Comparison of ENCODE assay signal across 7 mouse cellular contexts in genomic region chr11:108917422-108918324, GRCm38 (mm10). TPM values are rescaled to one million over a fixed set of nuclear protein-coding genes. Genes with fewer than 3 reads are reported as not detected.
DNase-seq lines count a peak whose midpoint lies in the region; ATAC-seq and TF ChIP-seq lines count a peak whose summit lies in the region.

No protein-coding gene starts in this region.

- H3K4me3 ChIP-seq in E14TG2a.4 (replicated peaks; ENCODE audit: low read length) (0 out of 2 replicates have a peak overlapping the region, but pooled peaks have one; percentile 29), ES-E14 (ENCODE audit: insufficient read depth in 1 of 2, low read depth in 1 of 2, low read length in 2 of 2, poor library complexity in 1 of 2, severe bottlenecking in 1 of 2) (no peak overlapping the region)
- H3K4me3 ChIP-seq in heart, embryonic 11.5 days (ENCODE audit: low read depth, low read length), result no peak overlapping the region
- no peak overlapping the region for H3K4me3 ChIP-seq in limb, embryonic 11.5 days (ENCODE audit: low read depth, low read length)

- peak overlapping the region; percentile 9; the same call in 1 of the 2 replicates for H3K9ac ChIP-seq in ES-E14 (ENCODE audit: insufficient read depth, low read depth, low read length, poor library complexity, severe bottlenecking)
- H3K9ac ChIP-seq in heart, embryonic 11.5 days (ENCODE audit: low read depth, low read length), result no peak overlapping the region
- H3K9ac ChIP-seq in limb, embryonic 11.5 days (ENCODE audit: low read length), result no peak overlapping the region; the same call in 1 of the 2 replicates

- ATAC-seq in heart, embryonic 11.5 days (replicated peaks; ENCODE audit: insufficient number of reproducible peaks, low FRiP score, low TSS enrichment), result no peak
- ATAC-seq in limb, embryonic 11.5 days (ENCODE audit: insufficient number of reproducible peaks, low FRiP score, low TSS enrichment, low read depth), result no peak

- in situ Hi-C loops in ES-E14 (cut with MboI; ENCODE audit: low sequenced_read_pairs in 2 of 2, unreplicated experiment in 2 of 2), result no loop called here

- intact Hi-C loops in gastrocnemius, postnatal 36 days (cut with DNase I), result no loop called here

- TF ChIP-seq CTCF in E14TG2a.4 (conservative IDR thresholded peaks at IDR 0.05; ENCODE audit: low read length), result no peak

- peak overlapping the region; percentile 16; the same call in 1 of the 2 replicates for H3K4me2 ChIP-seq in heart, embryonic 11.5 days
- peak overlapping the region; percentile 13; the same call in 1 of the 2 replicates for H3K4me2 ChIP-seq in limb, embryonic 11.5 days (ENCODE audit: low read depth, severe bottlenecking)

- peaks cover 59% of the 10 kb centered on the region for H3K4me1 ChIP-seq in E14TG2a.4 (replicated peaks; ENCODE audit: low read depth, low read length)
- peaks cover 0 to 15% of the 10 kb centered on the region in 2 experiments; a peak in 1 of 4 replicates for H3K4me1 ChIP-seq in ES-E14 (ENCODE audit: control insufficient read depth in 2 of 2, insufficient read depth in 2 of 2, low read length in 2 of 2, poor library complexity in 1 of 2)
- peaks cover 6% of the 10 kb centered on the region; the same call in 1 of the 2 replicates for H3K4me1 ChIP-seq in heart, embryonic 11.5 days (ENCODE audit: control insufficient read depth, insufficient read depth, low read length)
- H3K4me1 ChIP-seq in limb, embryonic 11.5 days (ENCODE audit: control insufficient read depth, insufficient read depth, low read length), result peaks cover 18% of the 10 kb centered on the region

- no peak overlapping the region; the same call in 1 of the 2 replicates for H3K27ac ChIP-seq in ES-E14 (ENCODE audit: insufficient read depth, low read depth, low read length, poor library complexity, severe bottlenecking)
- H3K27ac ChIP-seq in heart, embryonic 11.5 days (ENCODE audit: low read depth, low read length), result no peak overlapping the region
- peak overlapping the region; percentile 67; the same call in 1 of the 2 replicates for H3K27ac ChIP-seq in limb, embryonic 11.5 days (replicated peaks; ENCODE audit: low read depth, low read length)

- 24% methylated on average over 12 of the region's 12 CpGs for WGBS in heart, embryonic 11.5 days (ENCODE audit: insufficient replicate concordance)
- WGBS in limb, embryonic 11.5 days, result 34% methylated on average over 12 of the region's 12 CpGs

- no peak for DNase-seq in ES-E14 (ENCODE audit: low read depth, low spot score)
- DNase-seq in limb, embryonic 11.5 days (ENCODE audit: low spot score), result no peak
- DNase-seq in gastrocnemius, postnatal 36 days, result no peak
- no peak for DNase-seq in gastrocnemius, adult 8-10 months (ENCODE audit: low spot score in 2 of 2)
- no peak for DNase-seq in spleen, postnatal 10 days (ENCODE audit: low spot score in 2 of 2)

- peaks cover 28% of the 10 kb centered on the region for H3K27me3 ChIP-seq in E14TG2a.4 (ENCODE audit: insufficient read depth, low read length)
- H3K27me3 ChIP-seq in heart, embryonic 11.5 days (ENCODE audit: control insufficient read depth, insufficient read depth, low read length), result no peaks in the 10 kb centered on the region
- no peaks in the 10 kb centered on the region for H3K27me3 ChIP-seq in limb, embryonic 11.5 days (ENCODE audit: control insufficient read depth, insufficient read depth, low read length)

- H3K9me3 ChIP-seq in E14TG2a.4 (ENCODE audit: low read length) (peaks cover 12% of the 10 kb centered on the region), ES-E14 (ENCODE audit: control insufficient read depth, insufficient read depth, low read depth, low read length) (no peaks in the 10 kb centered on the region)
- H3K9me3 ChIP-seq in heart, embryonic 11.5 days (replicated peaks; ENCODE audit: control insufficient read depth, low read length), result no peaks in the 10 kb centered on the region; the same call in 1 of the 2 replicates
- no peaks in the 10 kb centered on the region for H3K9me3 ChIP-seq in limb, embryonic 11.5 days (ENCODE audit: control insufficient read depth, low read length)

- H3K36me3 ChIP-seq in E14TG2a.4 (ENCODE audit: insufficient read depth, low read length), result no peaks in the 10 kb centered on the region
- no peaks in the 10 kb centered on the region for H3K36me3 ChIP-seq in ES-E14 (ENCODE audit: control insufficient read depth, insufficient read depth, low read length, poor library complexity, severe bottlenecking)
- H3K36me3 ChIP-seq in heart, embryonic 11.5 days (ENCODE audit: control insufficient read depth, insufficient read depth, low read length), result no peaks in the 10 kb centered on the region
- no peaks in the 10 kb centered on the region for H3K36me3 ChIP-seq in limb, embryonic 11.5 days (ENCODE audit: control insufficient read depth, insufficient read depth, low read length)

TF ChIP-seq in ES-E14, 5 proteins besides CTCF, POLR2A, EP300 and RAD21:
- TF ChIP-seq HCFC1 (IDR thresholded peaks at IDR 0.05; ENCODE audit: borderline replicate concordance, insufficient read depth, low read length) (no peak), ZNF384 (IDR thresholded peaks at IDR 0.05; ENCODE audit: low read depth, low read length) (no peak), CHD2 (IDR thresholded peaks at IDR 0.05; ENCODE audit: low read depth, low read length) (no peak), ZC3H11A (IDR thresholded peaks at IDR 0.05; ENCODE audit: borderline replicate concordance, low read depth, low read length) (no peak), MAFK (IDR thresholded peaks at IDR 0.05; ENCODE audit: insufficient read depth, low read depth, low read length) (no peak)

RNA-seq across cellular contexts. Expression of gene Axin2, which starts 2.5 kb away (rescaled TPM):
- 7.7 and 12.3 TPM in 2 replicates for total RNA-seq in ES-E14 (2012; rRNA removed)
- 2.9 and 3.0 TPM in 2 replicates for polyA plus RNA-seq in heart, embryonic 11.5 days (2014; fragmentation: Nextera tagmentation; extraction: Ambion mirVana)
- 15.4 and 15.8 TPM in 2 replicates for polyA plus RNA-seq in limb, embryonic 11.5 days (2014; fragmentation: Nextera tagmentation; extraction: Ambion mirVana)
- 10 to 100 TPM in 1 of 2 experiments, 1 to 10 TPM in 1; 7.0 to 15.0 TPM for total RNA-seq in gastrocnemius, postnatal 36 days (2021)
- total RNA-seq in gastrocnemius, adult 8-10 months (2022), result 10 to 100 TPM in 2 of 4 experiments, 1 to 10 TPM in 2; 7.4 to 13.8 (median 10.0) TPM
